Mouse (Mus musculus) intestine, postnatal 0 days (tissue): ENCODE measurements at regions not wholly inside any gene's neighbourhood (a gene's known extent, or its start where the extent isn't known, plus 50 kb on each side); places are given as distances from the start of the nearest gene placed in this dataset.

Source experiments
- ATAC-seq: fragments of 200-750 bp; cut with Nextera tagmentation; 2 replicates; pipeline ENCODE4 v1.8.0; 2017; ENCODE audit warnings: mild to moderate bottlenecking, moderate TSS enrichment, moderate library complexity
- H3K27ac ChIP-seq: fragments of 300-500 bp; sonication (generic); 2 replicates; pipeline ENCODE4 v1.5.1; 2014; ENCODE audit warnings: mild to moderate bottlenecking, low read depth, low read length, moderate library complexity
- H3K27me3 ChIP-seq: fragments of 300-500 bp; sonication (generic); replicated peaks from 2 replicates; pipeline ENCODE4 v1.6.1; 2014; ENCODE audit warnings: low read length, mixed read lengths; ENCODE audit not compliant: control insufficient read depth, insufficient read depth
- H3K36me3 ChIP-seq: fragments of 300-500 bp; sonication (generic); 2 replicates; pipeline ENCODE4 v1.6.1; 2014; ENCODE audit warnings: mild to moderate bottlenecking, moderate library complexity; ENCODE audit not compliant: control insufficient read depth, insufficient read depth
- H3K4me1 ChIP-seq: fragments of 300-500 bp; sonication (generic); replicated peaks from 2 replicates; pipeline ENCODE4 v1.6.1; 2014; ENCODE audit warnings: antibody characterized with exemption, low read length, mixed read lengths; ENCODE audit not compliant: control insufficient read depth, insufficient read depth
- H3K4me2 ChIP-seq: fragments of 300-500 bp; sonication (generic); replicated peaks from 2 replicates; pipeline ENCODE4 v1.6.1; 2014; ENCODE audit warnings: low read depth, mild to moderate bottlenecking, moderate library complexity
- H3K4me3 ChIP-seq: fragments of 300-500 bp; sonication (generic); 2 replicates; pipeline ENCODE4 v1.5.1; 2014; ENCODE audit warnings: low read depth, low read length
- H3K9ac ChIP-seq: fragments of 300-500 bp; sonication (generic); 2 replicates; pipeline ENCODE4 v1.6.1; 2014; ENCODE audit warnings: mild to moderate bottlenecking, low read depth, low read length
- H3K9me3 ChIP-seq: fragments of 300-500 bp; sonication (generic); 2 replicates; pipeline ENCODE4 v1.6.1; 2016; ENCODE audit warnings: mixed run types; ENCODE audit not compliant: control insufficient read depth
- CTCF ChIP-seq: sonication (generic); IDR thresholded peaks from 2 replicates; pipeline ENCODE4 v1.5.1; 2016; ENCODE audit warnings: low read depth, mild to moderate bottlenecking, control low read depth, antibody characterized with exemption, moderate library complexity
- WGBS: fragments of 180-500 bp; shearing (Covaris S2); extraction: QIAGEN DNeasy Blood & Tissue Kit; methylation state at CpG from one replicate; pipeline ENCODE4 v1.1.7; 2014; 5-methylcytosine and 5-hydroxymethylcytosine counted together

DNA sequence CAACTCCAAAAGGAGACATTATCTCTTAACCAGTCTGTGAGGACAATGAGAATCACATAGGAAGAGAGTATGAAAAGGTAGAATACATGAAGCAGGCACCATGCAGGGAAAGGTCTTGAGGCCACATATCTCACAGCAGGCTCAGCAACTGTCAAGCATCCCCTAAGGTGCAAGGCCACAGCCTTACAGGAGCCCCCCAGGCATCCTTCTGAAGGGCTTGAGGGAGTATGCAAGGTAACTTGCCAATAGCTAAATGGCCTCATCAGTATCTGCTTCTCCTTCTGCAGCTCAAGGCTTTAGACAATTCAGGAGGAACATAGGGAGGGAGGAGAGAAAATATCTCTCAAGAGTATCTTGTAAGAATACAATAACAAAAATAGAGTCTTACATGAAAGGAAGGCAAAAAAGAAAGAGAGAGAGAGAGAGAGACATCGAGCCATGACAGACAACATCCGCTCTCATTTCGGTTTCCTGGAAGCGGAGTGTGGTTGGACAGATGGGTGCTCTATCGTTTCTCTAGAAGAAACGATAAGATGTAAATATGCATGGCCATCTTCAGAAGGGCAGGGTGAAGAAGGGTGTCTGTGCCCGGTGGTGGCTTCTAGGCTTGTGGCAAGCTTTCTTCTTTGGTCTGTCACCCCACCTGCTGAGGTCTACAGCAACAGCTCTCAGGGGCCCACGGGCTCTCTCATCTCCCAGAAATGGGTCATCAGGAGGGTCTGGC is 349.6 kb upstream of the 3110018I06Rik start:
- ATAC-seq = no peak
- H3K27me3 ChIP-seq = no peaks in the 10 kb centered on the region
- H3K9me3 ChIP-seq = no peaks in the 10 kb centered on the region
- no peak for TF ChIP-seq CTCF
- H3K4me2 ChIP-seq = no peak overlapping the region
- no peaks in the 10 kb centered on the region for H3K36me3 ChIP-seq
- WGBS = 94% methylated on average over 8 of the region's 8 CpGs
- no peaks in the 10 kb centered on the region for H3K4me1 ChIP-seq
- H3K27ac ChIP-seq = no peak overlapping the region
- H3K4me3 ChIP-seq = no peak overlapping the region
- H3K9ac ChIP-seq = no peak overlapping the region

DNA sequence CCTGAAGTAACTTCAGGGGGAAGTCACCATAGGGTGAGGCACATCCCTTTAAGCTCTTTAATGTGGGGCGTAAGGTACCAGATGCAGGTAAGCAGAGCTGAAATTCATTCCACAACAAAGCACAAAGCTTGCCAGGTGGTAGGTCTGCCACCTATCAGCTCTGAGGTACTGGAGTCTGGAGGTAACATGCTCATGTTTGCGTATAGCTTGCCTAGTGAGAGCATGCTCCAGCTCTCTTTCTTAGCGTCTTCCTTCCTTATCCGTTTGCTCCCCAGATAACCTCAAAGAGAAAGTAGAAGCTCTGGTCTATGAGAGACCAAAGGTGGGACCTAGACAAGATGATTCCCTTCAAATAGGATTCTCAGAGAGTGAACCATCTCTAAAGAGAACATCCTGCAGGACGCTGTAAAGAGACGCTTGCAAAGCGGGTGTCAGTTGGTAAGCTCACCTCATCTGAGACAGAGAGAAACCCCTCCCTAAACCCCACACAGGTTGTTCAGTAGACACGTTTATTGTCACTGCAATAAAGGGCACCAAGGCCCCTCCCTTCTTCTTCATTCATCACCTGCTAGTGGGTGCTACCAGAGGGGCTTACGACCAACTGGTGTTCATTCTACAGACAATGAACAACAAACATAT is 347.4 kb upstream of the 3110018I06Rik start:
- WGBS = 69% methylated on average over 9 of the region's 9 CpGs
- Histone ChIP-seq H3K36me3 (no peaks in the 10 kb centered on the region), H3K4me2 (no peak overlapping the region), H3K4me1 (no peaks in the 10 kb centered on the region), H3K9me3 (no peaks in the 10 kb centered on the region), H3K27ac (no peak overlapping the region), H3K4me3 (no peak overlapping the region), H3K9ac (no peak overlapping the region), H3K27me3 (no peaks in the 10 kb centered on the region)
- no peak for ATAC-seq
- no peak for TF ChIP-seq CTCF

DNA sequence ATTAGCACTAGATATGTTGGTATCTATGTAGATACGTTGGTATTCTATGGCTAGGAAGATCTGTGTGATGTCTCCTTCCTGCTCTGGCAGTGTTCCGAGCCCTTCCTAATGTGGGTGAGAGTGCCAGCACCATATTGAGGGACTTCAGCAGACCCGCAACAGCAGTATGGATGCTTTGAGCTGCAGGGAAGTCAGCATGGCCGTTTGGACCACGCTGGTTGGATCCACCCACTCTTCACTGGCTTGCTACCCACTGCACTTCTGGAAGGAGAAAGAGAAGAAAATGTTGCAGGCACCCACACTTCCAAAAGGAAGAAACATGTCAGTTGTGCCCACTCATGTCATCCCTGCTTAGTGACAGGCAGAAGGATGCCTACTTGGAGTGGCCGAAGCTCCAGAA is 346.2 kb upstream of the 3110018I06Rik start:
- Histone ChIP-seq H3K4me1 (no peaks in the 10 kb centered on the region), H3K27ac (no peak overlapping the region), H3K4me3 (no peak overlapping the region), H3K9ac (no peak overlapping the region), H3K9me3 (no peaks in the 10 kb centered on the region), H3K36me3 (no peaks in the 10 kb centered on the region), H3K4me2 (no peak overlapping the region), H3K27me3 (no peaks in the 10 kb centered on the region)
- 86% methylated on average over 6 of the region's 6 CpGs for WGBS
- no peak for TF ChIP-seq CTCF
- ATAC-seq = no peak

DNA sequence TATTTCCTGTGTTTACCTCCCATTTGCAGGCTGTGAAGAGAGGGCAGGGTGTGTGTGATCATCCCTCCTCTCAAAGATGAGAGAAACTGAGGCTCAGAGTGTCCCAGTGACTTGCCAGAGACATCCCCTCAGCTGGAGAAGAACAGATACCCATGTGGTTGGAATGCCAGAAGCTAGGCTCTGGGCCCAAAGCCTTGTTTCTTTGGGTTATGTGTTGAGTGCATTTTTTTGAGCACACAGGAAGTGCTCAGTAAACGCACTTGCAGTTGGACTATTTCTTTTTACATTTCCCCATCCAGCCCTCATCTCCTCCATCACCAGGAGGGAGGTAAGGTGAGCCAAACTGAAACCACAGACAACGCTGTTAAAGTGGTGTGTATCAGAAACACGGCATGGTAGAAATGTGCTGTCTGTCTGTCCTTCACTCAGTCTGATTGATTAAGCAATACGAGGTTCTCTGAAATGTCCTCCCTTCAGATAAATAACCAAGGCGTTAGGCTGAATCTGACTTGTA is 341.8 kb upstream of the 3110018I06Rik start:
- no peak overlapping the region for H3K9ac ChIP-seq
- no peaks in the 10 kb centered on the region for H3K9me3 ChIP-seq
- no peak overlapping the region for H3K27ac ChIP-seq
- H3K4me3 ChIP-seq = no peak overlapping the region
- no peak for TF ChIP-seq CTCF
- ATAC-seq = no peak
- no peaks in the 10 kb centered on the region for H3K27me3 ChIP-seq
- H3K36me3 ChIP-seq = no peaks in the 10 kb centered on the region
- WGBS = 72% methylated on average over 5 of the region's 5 CpGs
- no peak overlapping the region for H3K4me2 ChIP-seq
- H3K4me1 ChIP-seq = no peaks in the 10 kb centered on the region

DNA sequence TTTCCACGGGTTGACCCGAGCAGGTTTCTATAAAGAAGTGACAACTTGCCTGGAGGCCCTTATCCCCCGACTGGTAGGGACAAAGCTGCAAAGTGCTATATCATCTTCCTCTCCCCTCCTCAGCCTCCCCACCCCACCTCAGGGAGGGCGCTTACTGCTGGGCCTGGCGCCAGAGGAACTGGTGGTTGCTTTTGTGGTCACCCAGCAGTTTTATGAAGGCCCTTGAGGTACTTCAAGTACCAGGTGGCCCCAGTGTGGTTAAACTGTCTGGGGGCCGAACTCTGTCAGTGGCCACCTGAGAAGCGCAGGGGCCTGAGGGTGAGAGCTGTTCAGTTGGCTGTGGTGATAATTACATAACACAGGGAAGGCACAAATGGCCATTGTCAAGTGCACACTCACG is 340.0 kb upstream of the 3110018I06Rik start:
- Histone ChIP-seq H3K4me1 (no peaks in the 10 kb centered on the region), H3K27me3 (no peaks in the 10 kb centered on the region), H3K9ac (no peak overlapping the region), H3K4me2 (no peak overlapping the region), H3K4me3 (no peak overlapping the region), H3K9me3 (no peaks in the 10 kb centered on the region), H3K27ac (no peak overlapping the region), H3K36me3 (no peaks in the 10 kb centered on the region)
- 76% methylated on average over 8 of the region's 8 CpGs for WGBS
- ATAC-seq = no peak
- TF ChIP-seq CTCF = no peak

DNA sequence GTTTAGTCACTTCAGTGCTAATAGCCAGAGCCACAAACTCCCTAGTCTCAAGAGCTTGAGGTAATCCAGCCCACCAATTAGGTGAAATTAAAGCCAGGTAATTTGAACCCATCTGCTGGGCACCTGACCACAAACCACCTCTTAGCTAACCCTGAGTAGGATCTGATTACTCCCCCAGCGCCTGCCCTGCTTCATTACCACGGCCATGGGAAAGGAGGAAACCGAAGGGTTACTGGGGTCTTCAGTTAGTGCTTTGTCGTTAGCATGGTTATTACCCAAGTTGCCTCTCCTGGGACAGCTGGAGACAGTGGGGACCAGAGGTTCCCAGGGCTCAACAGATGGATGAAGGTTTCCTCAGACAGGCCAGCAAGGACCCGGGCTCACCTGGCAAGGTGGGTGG is 337.3 kb upstream of the 3110018I06Rik start:
- Histone ChIP-seq H3K4me1 (no peaks in the 10 kb centered on the region), H3K27ac (no peak overlapping the region), H3K4me3 (no peak overlapping the region), H3K9ac (no peak overlapping the region), H3K9me3 (no peaks in the 10 kb centered on the region), H3K27me3 (no peaks in the 10 kb centered on the region), H3K36me3 (no peaks in the 10 kb centered on the region), H3K4me2 (no peak overlapping the region)
- WGBS = 59% methylated on average over 5 of the region's 5 CpGs
- ATAC-seq = no peak
- no peak for TF ChIP-seq CTCF
